Mouse (Mus musculus) megakaryocyte, embryonic 14.5 days (primary cell): ENCODE data around the gene Dnajb9.

Experiments
- FLI1 ChIP-seq: IDR thresholded peaks from 2 replicates; pipeline ENCODE4 v1.6.1; 2012; ENCODE audit warnings: low read length, inconsistent platforms, mixed read lengths
- GATA1 ChIP-seq: IDR thresholded peaks from 3 replicates; pipeline ENCODE4 v1.6.1; 2012; ENCODE audit warnings: mixed read lengths, low read length, inconsistent platforms, borderline replicate concordance

DNA sequence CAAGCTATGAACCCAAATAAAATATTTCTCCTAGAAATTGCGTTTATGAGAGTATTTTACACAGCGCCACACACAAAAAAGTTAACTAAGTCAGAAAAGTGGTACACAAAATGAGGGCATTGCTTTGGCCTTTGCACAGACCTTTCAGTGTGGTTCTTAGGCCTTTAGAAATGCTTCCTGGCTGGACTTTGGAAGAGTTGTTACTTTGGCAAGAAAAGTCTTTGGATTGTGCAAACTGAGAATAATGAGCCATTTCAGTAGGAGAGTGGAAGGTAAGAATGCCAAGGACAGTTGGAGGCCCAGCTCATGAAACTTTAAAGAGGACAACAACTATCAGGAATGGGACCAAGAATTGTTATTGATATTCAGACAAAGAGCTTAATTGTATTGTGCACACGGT, 35.6 kb upstream of the Dnajb9 start:
- TF ChIP-seq GATA1 (no peak), FLI1 (no peak)
